Comparison of ENCODE assay signal across 9 mouse cellular contexts in the genomic region with DNA sequence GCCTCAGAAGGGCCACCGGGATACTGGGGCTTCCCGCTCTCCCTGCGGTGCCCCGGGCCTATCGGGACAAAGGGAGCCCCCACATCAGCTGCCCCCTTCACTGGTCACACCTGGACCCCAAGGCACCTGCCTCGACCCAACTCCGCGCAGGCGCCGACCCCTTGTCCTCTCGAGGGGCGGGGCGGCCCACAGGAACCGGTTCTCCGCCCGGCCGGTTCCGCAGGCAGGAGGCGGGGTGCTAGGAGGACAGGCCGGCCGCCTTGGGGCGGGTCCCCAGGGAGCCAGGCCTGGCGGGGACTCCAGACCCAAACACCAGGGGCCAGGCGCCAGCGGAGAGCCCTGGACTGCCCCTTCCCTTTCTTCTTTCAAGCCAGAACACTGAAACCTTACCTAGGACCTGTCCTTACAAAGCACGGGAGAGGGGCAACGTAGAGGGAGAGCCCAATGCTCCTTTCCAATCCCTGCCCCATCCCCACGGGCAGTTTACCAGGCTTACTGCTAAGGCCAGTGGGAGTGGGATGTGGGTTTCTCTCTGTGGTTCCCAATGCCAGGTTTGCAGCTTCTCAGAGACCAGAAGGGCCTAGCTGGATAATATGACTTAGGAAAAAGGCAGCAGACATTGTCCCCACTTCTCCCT. TPM values are rescaled to one million over a fixed set of nuclear protein-coding genes. Genes with fewer than 3 reads are reported as not detected.
DNase-seq lines count a peak whose midpoint lies in the region; ATAC-seq and TF ChIP-seq lines count a peak whose summit lies in the region.
"Had no signal": no experiment of that assay in that cellular context is flagged by ENCODE, and none has a peak within 500 bp of the region (broad histone marks: within the 10 kb centered on the region; RNA-seq: fewer than 3 reads in every experiment).

No protein-coding gene starts in this region.

- H3K36me3 ChIP-seq in forebrain, embryonic 16.5 days (ENCODE audit: control insufficient read depth, insufficient read depth): no peaks in the 10 kb centered on the region
- H3K36me3 ChIP-seq in limb, embryonic 12.5 days: no peaks in the 10 kb centered on the region
- no peaks in the 10 kb centered on the region for H3K36me3 ChIP-seq in spleen, adult 2 months (ENCODE audit: control insufficient read depth, insufficient read depth, low read length)

- H3K4me1 ChIP-seq in forebrain, embryonic 16.5 days (replicated peaks; ENCODE audit: control insufficient read depth, insufficient read depth, low read length): peaks cover 22% of the 10 kb centered on the region
- H3K4me1 ChIP-seq in limb, embryonic 12.5 days (replicated peaks): peaks cover 52% of the 10 kb centered on the region
- peaks cover 13% of the 10 kb centered on the region for H3K4me1 ChIP-seq in spleen, adult 2 months (ENCODE audit: control insufficient read depth, insufficient read depth, insufficient read length)
- H3K4me1 ChIP-seq in cerebellum, adult 2 months (ENCODE audit: control insufficient read depth, insufficient read depth, low read length): peaks cover 6% of the 10 kb centered on the region

- WGBS in forebrain, embryonic 16.5 days: 11% methylated on average over 28 of the region's 28 CpGs
- WGBS in limb, embryonic 12.5 days: 10% methylated on average over 28 of the region's 28 CpGs
- WGBS in spleen, adult 2 months: 9% methylated on average over 28 of the region's 28 CpGs
- WGBS in cerebellum, adult 2 months: 40% methylated on average over 28 of the region's 28 CpGs

- no peaks in the 10 kb centered on the region for H3K9me3 ChIP-seq in forebrain, embryonic 16.5 days (ENCODE audit: control insufficient read depth, low read length)
- H3K9me3 ChIP-seq in limb, embryonic 12.5 days: no peaks in the 10 kb centered on the region

- peaks cover 4% of the 10 kb centered on the region; the same call in 1 of the 2 replicates for H3K27me3 ChIP-seq in forebrain, embryonic 16.5 days (replicated peaks; ENCODE audit: control insufficient read depth, insufficient read depth, low read length)
- H3K27me3 ChIP-seq in limb, embryonic 12.5 days: peaks cover 21% of the 10 kb centered on the region
- peaks cover 9% of the 10 kb centered on the region for H3K27me3 ChIP-seq in spleen, adult 2 months (ENCODE audit: control insufficient read depth, insufficient read depth, low read length)
- H3K27me3 ChIP-seq in cerebellum, adult 2 months (ENCODE audit: control insufficient read depth, insufficient read depth, low read length): peaks cover 2% of the 10 kb centered on the region; the same call in 1 of the 2 replicates

- H3K4me3 ChIP-seq in forebrain, embryonic 16.5 days (replicated peaks; ENCODE audit: low read length): peak overlapping the region; percentile 32
- peak overlapping the region; percentile 30 for H3K4me3 ChIP-seq in limb, embryonic 12.5 days (replicated peaks)
- H3K4me3 ChIP-seq in spleen, adult 2 months (ENCODE audit: extremely low read depth, insufficient read depth, insufficient read length): peak overlapping the region; percentile 55
- H3K4me3 ChIP-seq in cerebellum, adult 2 months (replicated peaks; ENCODE audit: insufficient read depth, low read depth, low read length): no peak overlapping the region

- peak; percentile 18 for DNase-seq in left cerebral cortex, postnatal 4 days
- no peak for DNase-seq in left cerebral cortex, adult 18-20 months (ENCODE audit: low spot score in 2 of 2)
- peak; percentile 41 for DNase-seq in mesoderm, embryonic 11.5 days (ENCODE audit: low read depth, low spot score)
- DNase-seq in spleen, adult 2 months (ENCODE audit: low read depth in 1 of 2, low spot score in 2 of 2): peak; percentile 33 to 77
- DNase-seq in cerebellum, adult 2 months: no peak

- TF ChIP-seq POLR2A in spleen, adult 2 months (IDR thresholded peaks at IDR 0.05; ENCODE audit: low read depth, low read length): no peak; the same call in 1 of the 2 replicates
- no peak for TF ChIP-seq POLR2A in cerebellum, adult 2 months (IDR thresholded peaks at IDR 0.05; ENCODE audit: borderline replicate concordance, insufficient read depth, low read length)

- peak overlapping the region; percentile 50 for H3K9ac ChIP-seq in forebrain, embryonic 16.5 days (replicated peaks; ENCODE audit: low read depth, low read length)
- H3K9ac ChIP-seq in limb, embryonic 12.5 days (replicated peaks): peak overlapping the region; percentile 54; the same call in 1 of the 2 replicates

- ATAC-seq in forebrain, embryonic 16.5 days: no peak
- peak; percentile 61 to 65 for ATAC-seq in hematopoietic stem cell, adult 5-6 weeks (replicated peaks in 1 of 2; ENCODE audit: insufficient read depth in 1 of 2, low FRiP score in 2 of 2, low TSS enrichment in 1 of 2, low read depth in 1 of 2, poor library complexity in 2 of 2, severe bottlenecking in 2 of 2)
- no peak for ATAC-seq in limb, embryonic 12.5 days (ENCODE audit: insufficient number of reproducible peaks, insufficient read depth, low FRiP score, low TSS enrichment, low read depth)

- intact Hi-C loops in left cerebral cortex, postnatal 4 days (cut with DNase I): no loop called here

- peak overlapping the region; percentile 53 for H3K4me2 ChIP-seq in forebrain, embryonic 16.5 days (ENCODE audit: low read length)
- H3K4me2 ChIP-seq in limb, embryonic 12.5 days: peak overlapping the region; percentile 61

- TF ChIP-seq CTCF in spleen, adult 2 months (IDR thresholded peaks at IDR 0.05; ENCODE audit: extremely low read depth, insufficient read depth, insufficient read length, insufficient replicate concordance): no peak
- TF ChIP-seq CTCF in cerebellum, adult 2 months (IDR thresholded peaks at IDR 0.05; ENCODE audit: borderline replicate concordance, insufficient read depth, low read depth, low read length): no peak

- H3K27ac ChIP-seq in forebrain, embryonic 16.5 days (ENCODE audit: low read length): no peak overlapping the region
- H3K27ac ChIP-seq in limb, embryonic 12.5 days: no peak overlapping the region
- peak overlapping the region; percentile 64; the same call in 1 of the 2 replicates for H3K27ac ChIP-seq in spleen, adult 2 months (ENCODE audit: insufficient read depth, low read length)
- no peak overlapping the region for H3K27ac ChIP-seq in cerebellum, adult 2 months (ENCODE audit: insufficient read depth, low read length)

RNA-seq across cellular contexts. Expression of gene Sox13, which starts 5.9 kb away (rescaled TPM):
- total RNA-seq in left cerebral cortex, postnatal 4 days (2021): 10 to 100 TPM; 10.1 to 12.4 TPM
- total RNA-seq in left cerebral cortex, adult 18-20 months (2021): 10 to 100 TPM in 1 of 2 experiments, 1 to 10 TPM in 1; 9.2 to 11.9 TPM
- 3.6 and 4.4 TPM in 2 replicates for polyA plus RNA-seq in forebrain, embryonic 16.5 days (2015; fragmentation: Nextera tagmentation; extraction: Ambion mirVana)
- 1.9 and 4.1 TPM in 2 replicates for total RNA-seq in hematopoietic stem cell, adult 5-6 weeks (2017)
- polyA plus RNA-seq in limb, embryonic 12.5 days (2016; fragmentation: Nextera tagmentation; extraction: Ambion mirVana): 5.6 and 8.0 TPM in 2 replicates
- 12.4 and 13.6 TPM in 2 replicates for polyA plus RNA-seq in spleen, adult 2 months (2012; rRNA removed)
- polyA plus RNA-seq in cerebellum, adult 2 months (2012; rRNA removed): 13.6 and 15.4 TPM in 2 replicates
- total RNA-seq: MEL had no signal

RNA-seq across cellular contexts. Expression of gene Etnk2, which starts 54.9 kb away (rescaled TPM):
- 10 to 100 TPM; 10.6 to 12.6 TPM for total RNA-seq in left cerebral cortex, postnatal 4 days (2021)
- total RNA-seq in left cerebral cortex, adult 18-20 months (2021): 10 to 100 TPM; 11.2 to 11.6 TPM
- 4.5 and 9.5 TPM in 2 replicates for polyA plus RNA-seq in forebrain, embryonic 16.5 days (2015; fragmentation: Nextera tagmentation; extraction: Ambion mirVana)
- not detected in 2 replicates for total RNA-seq in hematopoietic stem cell, adult 5-6 weeks (2017)
- 1.3 and 1.7 TPM in 2 replicates for polyA plus RNA-seq in limb, embryonic 12.5 days (2016; fragmentation: Nextera tagmentation; extraction: Ambion mirVana)
- 0.20 and 0.22 TPM in 2 replicates for polyA plus RNA-seq in spleen, adult 2 months (2012; rRNA removed)
- polyA plus RNA-seq in cerebellum, adult 2 months (2012; rRNA removed): 5.0 and 5.6 TPM in 2 replicates

Comparison
In these comparisons a context has a peak if more than half of its experiments do, and no peak if none do; other contexts are left out.
1. DNase-seq: peak in left cerebral cortex, postnatal 4 days (single experiment), mesoderm, embryonic 11.5 days (single experiment) and spleen, adult 2 months (2 of 2); none in left cerebral cortex, adult 18-20 months (0 of 2) and cerebellum, adult 2 months (0 of 2).
2. ATAC-seq: peak in hematopoietic stem cell, adult 5-6 weeks (2 of 2); none in forebrain, embryonic 16.5 days (single experiment) and limb, embryonic 12.5 days (single experiment).